Mouse (Mus musculus) intestine, postnatal 0 days (tissue): Measurements from ENCODE around the gene Tbc1d16. TPM values are rescaled to one million over a fixed set of nuclear protein-coding genes. Genes with fewer than 3 reads are reported as not detected.
A peak's percentile ranks its signal among the peaks of the same experiment; 100 is the strongest.

ENCODE experiments used
- ATAC-seq: fragments of 200-750 bp; cut with Nextera tagmentation; 2 replicates; pipeline ENCODE4 v1.8.0; 2017; ENCODE audit warnings: mild to moderate bottlenecking, moderate TSS enrichment, moderate library complexity
- H3K27ac ChIP-seq: fragments of 300-500 bp; sonication (generic); 2 replicates; pipeline ENCODE4 v1.5.1; 2014; ENCODE audit warnings: mild to moderate bottlenecking, low read depth, low read length, moderate library complexity
- H3K27me3 ChIP-seq: fragments of 300-500 bp; sonication (generic); replicated peaks from 2 replicates; pipeline ENCODE4 v1.6.1; 2014; ENCODE audit warnings: low read length, mixed read lengths; ENCODE audit not compliant: control insufficient read depth, insufficient read depth
- H3K36me3 ChIP-seq: fragments of 300-500 bp; sonication (generic); 2 replicates; pipeline ENCODE4 v1.6.1; 2014; ENCODE audit warnings: mild to moderate bottlenecking, moderate library complexity; ENCODE audit not compliant: control insufficient read depth, insufficient read depth
- H3K4me1 ChIP-seq: fragments of 300-500 bp; sonication (generic); replicated peaks from 2 replicates; pipeline ENCODE4 v1.6.1; 2014; ENCODE audit warnings: antibody characterized with exemption, low read length, mixed read lengths; ENCODE audit not compliant: control insufficient read depth, insufficient read depth
- H3K4me2 ChIP-seq: fragments of 300-500 bp; sonication (generic); replicated peaks from 2 replicates; pipeline ENCODE4 v1.6.1; 2014; ENCODE audit warnings: low read depth, mild to moderate bottlenecking, moderate library complexity
- H3K4me3 ChIP-seq: fragments of 300-500 bp; sonication (generic); 2 replicates; pipeline ENCODE4 v1.5.1; 2014; ENCODE audit warnings: low read depth, low read length
- H3K9ac ChIP-seq: fragments of 300-500 bp; sonication (generic); 2 replicates; pipeline ENCODE4 v1.6.1; 2014; ENCODE audit warnings: mild to moderate bottlenecking, low read depth, low read length
- H3K9me3 ChIP-seq: fragments of 300-500 bp; sonication (generic); 2 replicates; pipeline ENCODE4 v1.6.1; 2016; ENCODE audit warnings: mixed run types; ENCODE audit not compliant: control insufficient read depth
- CTCF ChIP-seq: sonication (generic); IDR thresholded peaks from 2 replicates; pipeline ENCODE4 v1.5.1; 2016; ENCODE audit warnings: low read depth, mild to moderate bottlenecking, control low read depth, antibody characterized with exemption, moderate library complexity
- WGBS: fragments of 180-500 bp; shearing (Covaris S2); extraction: QIAGEN DNeasy Blood & Tissue Kit; methylation state at CpG from one replicate; pipeline ENCODE4 v1.1.7; 2014; 5-methylcytosine and 5-hydroxymethylcytosine counted together
- polyA plus RNA-seq: library from polyadenylated mRNA; unstranded; fragments of >200 nt; fragmentation: Nextera tagmentation; extraction: Ambion mirVana; gene quantifications from 2 replicates; pipeline ENCODE4 v1.2.1, GENCODE M21; 2015

Tbc1d16 gene
- polyA plus RNA-seq, 1 experiment from 2014 or later: 3.8 TPM

GRCm38 (mm10) chr11:119203423-119203822 is 24.9 kb downstream of the Tbc1d16 start:
- WGBS: 51% methylated on average over 5 of the region's 5 CpGs
- H3K4me3 ChIP-seq: no peak overlapping the region
- TF ChIP-seq CTCF: peak; percentile 91

GRCm38 (mm10) chr11:119199233-119199601 is 29.1 kb downstream of the Tbc1d16 start:
- Histone ChIP-seq H3K4me3 (no peak overlapping the region), H3K27me3 (no peaks in the 10 kb centered on the region), H3K36me3 (peaks cover 7% of the 10 kb centered on the region; the same call in 1 of the 2 replicates), H3K9me3 (no peaks in the 10 kb centered on the region), H3K9ac (no peak overlapping the region), H3K4me2 (no peak overlapping the region), H3K27ac (no peak overlapping the region), H3K4me1 (no peaks in the 10 kb centered on the region)
- 82% methylated on average over 4 of the region's 4 CpGs for WGBS
- no peak for ATAC-seq
- TF ChIP-seq CTCF: no peak

More at GRCm38 (mm10) chr11:119203423-119203822, 24.9 kb downstream of the Tbc1d16 start:
- H3K27me3 ChIP-seq: no peaks in the 10 kb centered on the region
- H3K9ac ChIP-seq: no peak overlapping the region
- H3K9me3 ChIP-seq: no peaks in the 10 kb centered on the region
- peaks cover 19% of the 10 kb centered on the region; the same call in 1 of the 2 replicates for H3K36me3 ChIP-seq
- no peak overlapping the region for H3K27ac ChIP-seq
- H3K4me2 ChIP-seq: no peak overlapping the region
- peak; percentile 36; the same call in 1 of the 2 replicates for ATAC-seq
- no peaks in the 10 kb centered on the region for H3K4me1 ChIP-seq

GRCm38 (mm10) chr11:119198564-119199232 is 29.6 kb downstream of the Tbc1d16 start:
- peak; percentile 68 for TF ChIP-seq CTCF
- H3K27me3 ChIP-seq: no peaks in the 10 kb centered on the region
- WGBS: 56% methylated on average over 26 of the region's 26 CpGs
- no peak overlapping the region for H3K27ac ChIP-seq
- no peaks in the 10 kb centered on the region for H3K9me3 ChIP-seq
- H3K4me1 ChIP-seq: no peaks in the 10 kb centered on the region
- peaks cover 7% of the 10 kb centered on the region; the same call in 1 of the 2 replicates for H3K36me3 ChIP-seq
- no peak overlapping the region for H3K4me3 ChIP-seq
- no peak overlapping the region for H3K4me2 ChIP-seq
- ATAC-seq: no peak
- no peak overlapping the region for H3K9ac ChIP-seq

- H3K9ac ChIP-seq: no peak overlapping the region
- H3K4me3 ChIP-seq: no peak overlapping the region
- H3K4me2 ChIP-seq: no peak overlapping the region
- ATAC-seq: no peak
- no peaks in the 10 kb centered on the region for H3K9me3 ChIP-seq
- TF ChIP-seq CTCF: no peak
- peaks cover 4% of the 10 kb centered on the region; the same call in 1 of the 2 replicates for H3K36me3 ChIP-seq
- 88% methylated on average over 18 of the region's 18 CpGs for WGBS
- H3K27me3 ChIP-seq: no peaks in the 10 kb centered on the region
- H3K4me1 ChIP-seq: no peaks in the 10 kb centered on the region
- no peak overlapping the region for H3K27ac ChIP-seq
These were observed 30.4 kb downstream of the Tbc1d16 start for GRCm38 (mm10) chr11:119197618-119198563.

- no peak overlapping the region for H3K27ac ChIP-seq
- 58% methylated on average over 9 of the region's 9 CpGs for WGBS
These were observed 35.7 kb downstream of the Tbc1d16 start for GRCm38 (mm10) chr11:119192605-119193004.

GRCm38 (mm10) chr11:119192176-119192575 is 36.1 kb downstream of the Tbc1d16 start:
- H3K9ac ChIP-seq: no peak overlapping the region
- no peaks in the 10 kb centered on the region for H3K27me3 ChIP-seq
- 44% methylated on average over 5 of the region's 5 CpGs for WGBS
- no peaks in the 10 kb centered on the region for H3K9me3 ChIP-seq
- no peak overlapping the region for H3K4me2 ChIP-seq
- H3K27ac ChIP-seq: no peak overlapping the region
- TF ChIP-seq CTCF: no peak
- ATAC-seq: no peak
- peaks cover 4% of the 10 kb centered on the region; the same call in 1 of the 2 replicates for H3K4me1 ChIP-seq
- no peaks in the 10 kb centered on the region for H3K36me3 ChIP-seq
- no peak overlapping the region for H3K4me3 ChIP-seq

More at GRCm38 (mm10) chr11:119192605-119193004, 35.7 kb downstream of the Tbc1d16 start:
- Histone ChIP-seq H3K4me3 (no peak overlapping the region), H3K4me1 (peaks cover 2% of the 10 kb centered on the region; the same call in 1 of the 2 replicates), H3K9me3 (no peaks in the 10 kb centered on the region), H3K36me3 (no peaks in the 10 kb centered on the region), H3K9ac (no peak overlapping the region), H3K4me2 (no peak overlapping the region), H3K27me3 (no peaks in the 10 kb centered on the region)
- TF ChIP-seq CTCF: no peak
- no peak for ATAC-seq
